Mouse (Mus musculus): Measurements from ENCODE around the gene Aqp1. TPM values are rescaled to one million over a fixed set of nuclear protein-coding genes. Genes with fewer than 3 reads are reported as not detected.

Gene Aqp1
- polyA plus RNA-seq, 1 experiment from 2014 or later, result 45.2 TPM

DNA sequence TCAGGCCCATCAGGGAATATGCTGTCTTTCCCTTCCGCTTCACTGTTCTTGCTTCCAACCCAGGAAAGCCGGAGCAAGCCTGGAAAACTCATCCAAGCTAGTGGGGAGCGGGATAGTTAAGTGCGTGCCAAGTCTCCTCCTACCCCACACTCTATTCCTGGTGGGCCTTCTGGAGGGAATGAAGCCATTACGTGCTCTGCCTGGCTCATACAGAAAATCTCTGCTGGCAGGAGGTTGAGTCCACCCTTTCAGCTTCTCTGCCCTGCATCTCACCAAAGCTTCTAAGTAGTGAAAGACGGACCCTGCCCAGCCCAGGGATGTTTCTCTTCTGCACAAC lies 3.5 kb upstream of the Aqp1 start:
- no peaks in the 10 kb centered on the region for H3K9me3 ChIP-seq (replicated peaks)
- H3K4me2 ChIP-seq, result no peak overlapping the region
- no peak overlapping the region for H3K9ac ChIP-seq
- H3K4me3 ChIP-seq (replicated peaks), result no peak overlapping the region
- peaks cover 65% of the 10 kb centered on the region for H3K4me1 ChIP-seq (replicated peaks)
- ATAC-seq (ENCODE audit: low read depth), result no peak
- WGBS (ENCODE audit: insufficient replicate concordance), result 86% methylated on average over 6 of the region's 6 CpGs
- no peaks in the 10 kb centered on the region for H3K36me3 ChIP-seq
- DNase-seq, result no peak
- peaks cover 7% of the 10 kb centered on the region; the same call in 1 of the 2 replicates for H3K27me3 ChIP-seq
- no peak overlapping the region for H3K27ac ChIP-seq

DNA sequence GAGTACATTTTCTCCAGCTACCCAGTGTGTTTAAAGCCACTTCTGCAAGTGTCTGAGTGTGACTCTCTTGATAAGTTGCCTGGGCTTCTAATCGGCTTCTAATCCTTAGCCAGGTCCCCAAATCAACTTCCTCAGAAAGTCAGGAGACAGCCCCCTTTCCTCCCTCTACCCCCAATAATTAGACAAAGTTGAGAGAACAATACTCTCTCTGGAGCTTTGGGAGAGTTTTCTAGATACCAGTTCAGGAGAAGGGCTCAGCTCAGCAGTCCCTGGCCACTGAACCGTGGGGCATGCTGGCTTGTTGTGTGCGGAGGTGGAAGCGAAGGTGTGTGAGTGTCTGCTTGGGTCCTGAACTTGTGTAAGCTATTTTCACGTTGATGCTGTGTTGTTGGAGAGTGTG lies 1.0 kb downstream of the Aqp1 start:
- peak overlapping the region; percentile 77 for H3K9ac ChIP-seq
- peak overlapping the region; percentile 48 for H3K4me3 ChIP-seq (replicated peaks)
- DNase-seq (no peak), ATAC-seq (ENCODE audit: low read depth) (no peak)
- no peaks in the 10 kb centered on the region for H3K9me3 ChIP-seq (replicated peaks)
- H3K36me3 ChIP-seq, result no peaks in the 10 kb centered on the region
- WGBS (ENCODE audit: insufficient replicate concordance), result 42% methylated on average over 5 of the region's 5 CpGs
- H3K27ac ChIP-seq, result peak overlapping the region; percentile 89
- H3K27me3 ChIP-seq, result no peaks in the 10 kb centered on the region
- peaks cover 88% of the 10 kb centered on the region for H3K4me1 ChIP-seq (replicated peaks)
- peak overlapping the region; percentile 69 for H3K4me2 ChIP-seq

DNA sequence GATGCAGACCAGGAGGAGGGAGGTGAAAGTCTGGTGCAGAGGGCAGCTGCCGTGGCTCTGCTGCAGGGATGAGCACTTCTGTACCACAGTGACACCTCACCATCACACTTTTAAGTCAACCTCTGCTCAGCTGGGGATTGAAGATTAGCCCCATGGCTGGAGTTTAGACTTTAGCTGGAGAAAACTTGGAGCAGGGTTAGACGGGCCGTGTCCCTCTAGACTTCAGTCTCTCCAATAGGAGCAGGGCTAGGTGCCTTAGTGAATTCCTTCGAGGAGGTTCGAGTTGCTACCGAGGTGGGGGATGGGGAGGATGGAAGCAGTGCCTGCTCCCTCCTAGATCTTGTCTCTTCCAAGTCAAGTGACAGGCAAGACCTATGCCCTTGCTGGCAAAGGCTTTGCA lies 1.8 kb downstream of the Aqp1 start:
- DNase-seq, result no peak

DNA sequence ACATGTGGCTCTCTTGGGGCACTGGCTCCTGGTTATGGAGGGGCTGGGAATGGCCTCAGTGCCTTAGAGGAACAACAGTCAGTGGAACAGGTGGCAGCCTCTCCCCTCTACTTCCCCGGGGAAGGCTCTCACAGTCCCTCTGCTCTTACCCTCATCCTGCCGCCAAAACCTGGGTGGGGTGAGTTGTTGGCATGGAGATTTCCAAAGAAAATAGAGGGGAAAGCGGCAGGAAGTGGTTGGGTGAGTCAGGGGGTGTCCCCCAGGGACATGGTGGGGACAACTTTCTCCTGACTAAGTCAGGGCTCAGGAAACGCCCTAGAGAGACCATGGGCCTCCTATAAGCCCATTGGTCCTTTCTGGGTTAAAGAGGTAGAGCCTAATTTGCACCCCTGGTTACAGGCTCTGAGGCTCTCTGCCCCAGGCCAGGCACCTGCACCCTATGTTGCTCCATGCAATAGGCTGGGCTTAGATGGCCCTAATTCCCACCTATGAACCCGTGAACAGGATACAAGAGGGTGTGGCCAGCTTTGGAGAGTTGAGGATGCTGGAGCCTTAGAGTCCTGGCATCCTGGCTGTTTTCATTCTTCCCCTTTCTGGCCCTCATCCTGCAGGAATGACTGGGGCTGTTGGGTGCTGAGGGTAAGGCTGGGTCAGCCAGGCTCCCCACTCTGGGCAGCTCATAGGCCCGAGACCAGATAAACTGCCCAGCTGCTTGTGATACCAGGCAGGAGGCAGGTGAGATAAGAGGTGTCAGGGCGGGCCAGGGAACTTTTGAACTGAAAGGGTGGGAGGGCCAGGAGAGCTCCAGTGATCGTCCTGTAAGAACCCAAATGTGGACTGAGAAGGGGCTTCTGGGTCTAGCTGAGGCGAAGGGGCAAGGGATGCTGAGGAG lies 2.9 kb downstream of the Aqp1 start:
- H3K4me1 ChIP-seq (replicated peaks), result peaks cover 100% of the 10 kb centered on the region

More for the DNA sequence above, 1.8 kb downstream of the Aqp1 start:
- WGBS (ENCODE audit: insufficient replicate concordance), result 43% methylated on average over 6 of the region's 6 CpGs
- no peaks in the 10 kb centered on the region for H3K9me3 ChIP-seq (replicated peaks)
- no peaks in the 10 kb centered on the region for H3K27me3 ChIP-seq
- ATAC-seq (ENCODE audit: low read depth), result no peak
- H3K4me2 ChIP-seq, result peak overlapping the region; percentile 69
- H3K27ac ChIP-seq, result peak overlapping the region; percentile 89
- H3K36me3 ChIP-seq, result no peaks in the 10 kb centered on the region
- H3K9ac ChIP-seq, result peak overlapping the region; percentile 77
- peak overlapping the region; percentile 48 for H3K4me3 ChIP-seq (replicated peaks)
- peaks cover 95% of the 10 kb centered on the region for H3K4me1 ChIP-seq (replicated peaks)

DNA sequence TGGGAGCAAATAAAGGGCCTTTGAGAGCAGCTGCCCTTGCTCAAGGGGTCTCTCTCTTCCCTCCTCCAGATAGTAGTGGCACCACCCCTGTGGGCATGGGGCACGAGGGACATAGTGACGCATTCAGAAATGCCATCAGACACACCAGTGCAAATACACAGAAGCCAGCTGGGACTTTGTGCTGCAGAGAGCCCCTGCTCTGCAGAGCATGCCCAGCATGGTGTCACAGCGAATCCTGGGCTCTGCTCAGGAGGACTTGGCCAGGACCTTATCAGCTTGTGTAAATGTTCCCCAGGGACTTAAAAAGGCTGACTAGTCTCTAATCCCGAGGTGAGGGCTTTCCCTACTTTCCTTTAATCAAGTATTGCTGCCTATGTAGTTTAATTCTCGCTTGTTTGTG lies 5.5 kb downstream of the Aqp1 start:
- H3K27ac ChIP-seq, result peak overlapping the region; percentile 89
- no peaks in the 10 kb centered on the region for H3K9me3 ChIP-seq (replicated peaks)
- peak overlapping the region; percentile 77 for H3K9ac ChIP-seq
- H3K4me3 ChIP-seq (replicated peaks), result peak overlapping the region; percentile 12; the same call in 1 of the 2 replicates
- peaks cover 100% of the 10 kb centered on the region for H3K4me1 ChIP-seq (replicated peaks)
- 0 out of 2 replicates have a peak, but pooled peaks cover 13% of the 10 kb centered on the region for H3K36me3 ChIP-seq
- ATAC-seq (ENCODE audit: low read depth), result no peak
- no peaks in the 10 kb centered on the region for H3K27me3 ChIP-seq
- H3K4me2 ChIP-seq, result peak overlapping the region; percentile 69
- DNase-seq, result no peak
- 35% methylated on average over 5 of the region's 5 CpGs for WGBS (ENCODE audit: insufficient replicate concordance)

More for the DNA sequence above, 2.9 kb downstream of the Aqp1 start:
- Histone ChIP-seq H3K9me3 (replicated peaks) (no peaks in the 10 kb centered on the region), H3K9ac (peak overlapping the region; percentile 77), H3K36me3 (no peaks in the 10 kb centered on the region), H3K4me3 (replicated peaks) (peak overlapping the region; percentile 48), H3K27ac (peak overlapping the region; percentile 89), H3K27me3 (no peaks in the 10 kb centered on the region), H3K4me2 (peak overlapping the region; percentile 69)
- 28% methylated on average over 9 of the region's 9 CpGs for WGBS (ENCODE audit: insufficient replicate concordance)
- peak; percentile 89 for ATAC-seq (ENCODE audit: low read depth)
- DNase-seq, result peak; percentile 79

DNA sequence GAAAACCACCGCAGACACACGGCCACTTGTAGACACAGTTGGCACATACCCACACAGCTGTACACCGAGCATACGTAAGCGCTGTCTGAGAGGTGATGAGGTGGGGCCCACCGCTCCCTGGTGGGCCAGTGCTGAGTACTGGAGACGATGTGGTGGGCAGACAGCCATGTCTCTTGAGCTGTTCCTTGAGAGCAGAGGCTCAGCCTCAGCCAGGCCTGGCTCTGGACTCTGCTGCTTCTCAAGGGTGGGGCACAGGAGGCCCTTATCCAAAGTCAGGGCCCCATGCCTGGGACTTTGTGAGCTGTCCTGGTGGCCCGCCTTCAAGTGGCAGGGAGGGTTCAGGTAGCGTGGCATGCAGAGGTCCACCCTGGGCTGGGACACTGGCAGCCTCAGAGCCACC lies 6.1 kb downstream of the Aqp1 start:
- H3K36me3 ChIP-seq, result 0 out of 2 replicates have a peak, but pooled peaks cover 13% of the 10 kb centered on the region
- H3K9me3 ChIP-seq (replicated peaks), result no peaks in the 10 kb centered on the region
- peak overlapping the region; percentile 69 for H3K4me2 ChIP-seq
- peak overlapping the region; percentile 65 for H3K9ac ChIP-seq
- ATAC-seq (ENCODE audit: low read depth), result peak; percentile 74
- peaks cover 100% of the 10 kb centered on the region for H3K4me1 ChIP-seq (replicated peaks)
- peak overlapping the region; percentile 36 for H3K4me3 ChIP-seq (replicated peaks)
- H3K27ac ChIP-seq, result peak overlapping the region; percentile 89
- no peak for DNase-seq
- no peaks in the 10 kb centered on the region for H3K27me3 ChIP-seq
- 51% methylated on average over 9 of the region's 9 CpGs for WGBS (ENCODE audit: insufficient replicate concordance)

DNA sequence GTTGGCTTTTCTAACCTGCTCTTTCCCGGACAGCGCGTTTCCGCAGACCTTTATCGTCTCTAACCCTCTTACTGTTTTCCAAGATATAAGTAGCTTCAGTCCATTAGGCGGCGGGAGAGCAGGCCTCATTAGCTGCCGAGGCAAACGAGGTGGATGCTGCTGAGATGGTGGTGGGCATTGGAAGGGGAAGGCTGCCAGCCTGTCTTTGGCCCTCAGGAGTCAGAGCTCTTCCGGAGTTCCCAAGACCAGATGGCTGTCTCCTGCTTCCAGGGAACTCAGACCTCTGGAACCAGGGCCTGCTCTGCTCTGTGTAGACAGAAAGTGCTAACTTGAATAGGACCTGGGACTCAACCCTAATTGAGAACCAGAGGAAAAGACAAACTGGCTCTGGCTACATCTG lies 7.2 kb downstream of the Aqp1 start:
- ATAC-seq (ENCODE audit: low read depth) (no peak), DNase-seq (no peak)
- no peak overlapping the region for H3K9ac ChIP-seq
- H3K9me3 ChIP-seq (replicated peaks), result no peaks in the 10 kb centered on the region
- H3K27me3 ChIP-seq, result no peaks in the 10 kb centered on the region
- 86% methylated on average over 10 of the region's 10 CpGs for WGBS (ENCODE audit: insufficient replicate concordance)
- H3K4me3 ChIP-seq (replicated peaks), result no peak overlapping the region
- H3K4me2 ChIP-seq, result no peak overlapping the region
- H3K27ac ChIP-seq, result peak overlapping the region; percentile 89
- H3K4me1 ChIP-seq (replicated peaks), result peaks cover 100% of the 10 kb centered on the region
- 0 out of 2 replicates have a peak, but pooled peaks cover 13% of the 10 kb centered on the region for H3K36me3 ChIP-seq

DNA sequence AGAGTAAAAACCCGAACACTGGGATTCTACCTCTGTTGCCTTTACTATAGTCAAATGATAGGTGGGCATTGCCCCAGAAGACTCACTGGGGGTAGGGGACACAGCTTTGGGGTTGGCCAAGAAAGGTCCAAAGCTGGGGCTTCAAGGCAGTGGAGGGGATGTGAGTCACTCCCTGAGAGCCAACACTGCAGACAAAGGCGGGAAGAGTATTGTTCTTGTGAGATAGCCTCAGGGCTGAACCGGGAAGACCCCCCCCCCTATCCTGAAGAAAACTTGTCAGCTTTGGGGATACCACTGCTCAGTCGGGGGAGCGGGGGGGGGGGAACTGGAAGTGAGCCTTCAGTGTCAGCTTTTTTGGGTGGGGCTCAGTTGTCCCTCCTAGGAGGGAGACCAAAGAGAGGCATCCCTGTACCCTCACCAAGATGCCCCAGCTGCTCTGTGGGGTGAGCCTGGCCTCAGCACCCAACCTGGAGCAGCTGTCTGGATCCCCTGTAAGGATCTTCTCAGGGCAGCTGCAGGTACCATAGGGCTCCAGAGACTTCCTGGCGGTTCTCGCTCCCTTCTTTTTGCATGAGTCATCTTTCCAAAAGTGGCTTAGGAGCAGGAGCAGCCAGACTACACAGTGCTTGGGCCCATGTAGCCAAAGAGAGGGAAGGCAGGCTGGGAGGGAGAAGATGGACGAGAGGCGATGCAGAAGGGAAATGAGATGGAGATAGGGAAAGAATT lies 8.2 kb downstream of the Aqp1 start:
- no peak overlapping the region for H3K9ac ChIP-seq
- H3K36me3 ChIP-seq, result 0 out of 2 replicates have a peak, but pooled peaks cover 13% of the 10 kb centered on the region
- H3K4me1 ChIP-seq (replicated peaks), result peaks cover 100% of the 10 kb centered on the region
- no peaks in the 10 kb centered on the region for H3K27me3 ChIP-seq
- no peak overlapping the region for H3K4me3 ChIP-seq (replicated peaks)
- H3K27ac ChIP-seq, result peak overlapping the region; percentile 89
- DNase-seq, result no peak
- 69% methylated on average over 9 of the region's 9 CpGs for WGBS (ENCODE audit: insufficient replicate concordance)
- no peak overlapping the region for H3K4me2 ChIP-seq
- ATAC-seq (ENCODE audit: low read depth), result no peak
- H3K9me3 ChIP-seq (replicated peaks), result no peaks in the 10 kb centered on the region

DNA sequence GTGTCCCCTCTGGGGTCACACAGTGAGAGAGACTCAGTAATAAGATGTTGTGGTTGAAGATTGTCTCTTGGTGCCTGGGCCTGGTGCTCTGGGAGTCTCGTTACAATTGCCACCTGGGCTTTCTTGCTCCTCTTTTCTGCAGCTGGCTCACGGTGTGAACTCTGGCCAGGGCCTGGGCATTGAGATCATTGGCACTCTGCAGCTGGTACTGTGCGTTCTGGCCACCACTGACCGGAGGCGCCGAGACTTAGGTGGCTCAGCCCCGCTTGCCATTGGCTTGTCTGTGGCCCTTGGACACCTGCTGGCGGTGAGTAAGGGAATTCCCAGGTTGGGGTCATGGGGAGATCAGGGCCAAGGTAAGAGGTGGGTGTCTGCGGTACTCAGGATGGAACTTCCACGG lies 9.0 kb downstream of the Aqp1 start:
- Histone ChIP-seq H3K9ac (no peak overlapping the region), H3K4me1 (replicated peaks) (peaks cover 95% of the 10 kb centered on the region), H3K4me2 (no peak overlapping the region), H3K27ac (0 out of 2 replicates have a peak overlapping the region, but pooled peaks have one; percentile 31), H3K9me3 (replicated peaks) (no peaks in the 10 kb centered on the region), H3K4me3 (replicated peaks) (no peak overlapping the region), H3K27me3 (no peaks in the 10 kb centered on the region), H3K36me3 (0 out of 2 replicates have a peak, but pooled peaks cover 13% of the 10 kb centered on the region)
- WGBS (ENCODE audit: insufficient replicate concordance), result 83% methylated on average over 10 of the region's 10 CpGs
- ATAC-seq (ENCODE audit: low read depth) (no peak), DNase-seq (no peak)

DNA sequence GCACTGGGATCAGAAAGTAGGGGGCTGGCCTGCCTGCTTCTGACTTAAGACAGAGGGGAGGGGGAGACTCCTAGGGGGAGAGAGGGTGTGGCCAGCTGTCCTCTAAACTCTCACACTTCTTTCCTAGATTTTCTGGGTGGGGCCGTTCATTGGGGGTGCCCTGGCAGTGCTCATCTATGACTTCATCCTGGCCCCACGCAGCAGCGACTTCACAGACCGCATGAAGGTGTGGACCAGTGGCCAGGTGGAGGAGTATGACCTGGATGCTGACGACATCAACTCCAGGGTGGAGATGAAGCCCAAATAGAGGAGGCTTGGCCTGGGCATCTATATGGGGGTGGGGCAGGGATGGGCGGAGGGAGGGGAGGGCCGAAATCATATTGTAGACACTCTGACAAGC lies 10.3 kb downstream of the Aqp1 start:
- Histone ChIP-seq H3K4me2 (no peak overlapping the region), H3K9ac (no peak overlapping the region), H3K9me3 (replicated peaks) (no peaks in the 10 kb centered on the region), H3K4me3 (replicated peaks) (no peak overlapping the region), H3K27ac (0 out of 2 replicates have a peak overlapping the region, but pooled peaks have one; percentile 5), H3K4me1 (replicated peaks) (peaks cover 83% of the 10 kb centered on the region), H3K27me3 (no peaks in the 10 kb centered on the region), H3K36me3 (0 out of 2 replicates have a peak, but pooled peaks cover 13% of the 10 kb centered on the region)
- 72% methylated on average over 7 of the region's 7 CpGs for WGBS (ENCODE audit: insufficient replicate concordance)
- ATAC-seq (ENCODE audit: low read depth) (no peak), DNase-seq (no peak)
